Mouse (Mus musculus) small intestine, adult 2 months (tissue): ENCODE data around the gene Hes6.

ENCODE experiments used
- CTCF ChIP-seq: fragments of 200-500 bp; IDR thresholded peaks from 2 replicates; pipeline ENCODE4 v1.5.1; 2012; ENCODE audit warnings: low read depth, mild to moderate bottlenecking, control low read depth, inconsistent platforms, low read length, moderate library complexity, mixed read lengths; ENCODE audit not compliant: insufficient replicate concordance, insufficient read length; ENCODE audit errors: extremely low read depth
- POLR2A ChIP-seq: fragments of 200-500 bp; IDR thresholded peaks from 2 replicates; pipeline ENCODE4 v1.6.1; 2012; ENCODE audit warnings: low read depth, mild to moderate bottlenecking, control low read depth, inconsistent platforms, low read length, moderate library complexity

GRCm38 (mm10) chr1:91369408-91369807 lies 44.4 kb downstream of the Hes6 start:
- TF ChIP-seq POLR2A: no peak
- TF ChIP-seq CTCF: no peak
